13 mouse cellular contexts compared by ENCODE assay signal in genomic region chr1:144000246-144000645, GRCm38 (mm10).
"Had no signal": no experiment of that assay in that cellular context is flagged by ENCODE, and none has a peak within 500 bp of the region (broad histone marks: within the 10 kb centered on the region; RNA-seq: fewer than 3 reads in every experiment).

No protein-coding gene starts in this region.

- ATAC-seq: intestine, embryonic 16.5 days; midbrain, embryonic 13.5 days; midbrain, embryonic 16.5 days had no signal

- H3K4me2 ChIP-seq: stomach, embryonic 15.5 days had no signal

- DNase-seq: kidney, adult 18-20 months; kidney, adult 9 months; kidney, postnatal 25 days; layer of hippocampus, postnatal 36 days; lung, adult 18-20 months; thymus, postnatal 25 days had no signal

- H3K27me3 ChIP-seq: midbrain, embryonic 13.5 days; stomach, embryonic 15.5 days had no signal

- H3K9ac ChIP-seq: liver, embryonic 14.5 days; midbrain, embryonic 13.5 days; stomach, embryonic 15.5 days had no signal

- H3K9me3 ChIP-seq: midbrain, embryonic 13.5 days; stomach, embryonic 15.5 days had no signal

- H3K27ac ChIP-seq: left cerebral cortex, adult 2 months; liver, embryonic 14.5 days; macrophage; stomach, embryonic 15.5 days had no signal

- H3K4me3 ChIP-seq: left cerebral cortex, adult 2 months; midbrain, embryonic 13.5 days; stomach, embryonic 15.5 days had no signal

- H3K36me3 ChIP-seq: stomach, embryonic 15.5 days had no signal
